Mouse (Mus musculus) kidney, postnatal 4 days (tissue): ENCODE measurements around the gene Pex1.
A peak's percentile ranks its signal among the peaks of the same experiment; 100 is the strongest.
"Not testable (repeated sequence)": the region's sequence is repeated elsewhere in the genome, so short reads cannot be mapped to it uniquely, and the experiment has no call there.

ENCODE experiments used
- DNase-seq, 2 experiments: peaks; one replicate each; pipeline ENCODE4 v3.0.0; 2021; ENCODE audit warnings: mixed read lengths in 2 of 2

Pex1 gene

GRCm38 (mm10) chr5:3595693-3596398, at the start of gene Pex1:
TSS of gene Pex1 (plus strand) at chr5:3596066.
- DNase-seq, result peak; percentile 94 to 97

DNA sequence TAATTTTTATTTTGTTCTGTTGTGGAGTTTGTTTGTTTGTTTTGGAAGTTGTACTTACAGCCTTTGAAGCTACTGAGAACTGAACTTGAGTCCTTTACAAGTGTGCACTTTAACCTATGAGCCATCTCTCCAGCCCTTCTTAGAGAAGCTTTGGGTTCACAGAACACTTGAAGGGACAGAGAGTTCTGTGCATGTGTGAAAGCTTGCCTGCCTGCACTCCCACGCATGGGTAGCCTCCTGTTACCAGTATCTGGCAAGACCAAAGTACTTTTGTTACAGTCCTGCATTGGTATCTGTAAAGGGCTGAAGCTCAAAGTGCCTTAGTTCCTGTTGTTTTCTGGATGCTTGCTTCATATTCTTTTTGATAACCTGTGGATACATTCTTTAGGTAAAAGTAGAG, 49.6 kb upstream of the Pex1 start:
- DNase-seq, result peak in 1 of 2 experiments; percentile 39

DNA sequence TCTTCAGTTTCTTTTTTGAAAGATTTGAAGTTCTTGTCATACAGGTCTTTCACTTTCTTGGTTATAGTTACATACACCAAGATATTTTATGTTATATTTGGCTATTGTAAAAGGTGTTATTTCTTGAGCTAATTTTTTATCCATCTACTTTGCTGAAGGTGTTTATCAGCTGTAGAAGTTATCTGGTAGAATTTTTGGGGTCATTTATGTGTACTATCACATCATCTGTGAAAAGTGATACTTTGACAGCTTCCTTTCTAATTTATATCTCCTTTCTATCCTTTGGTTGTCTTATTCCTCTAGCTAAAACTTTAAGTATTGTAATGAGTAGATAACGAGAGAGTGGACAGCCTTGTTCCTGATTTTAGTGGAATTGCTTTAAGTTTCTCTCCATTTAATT, 44.4 kb upstream of the Pex1 start:
- DNase-seq, result no peak

- no peak for DNase-seq
Observed at GRCm38 (mm10) chr5:3554198-3554597, 41.7 kb upstream of the Pex1 start.

- DNase-seq, result no peak
Observed at GRCm38 (mm10) chr5:3571266-3571665, 24.6 kb upstream of the Pex1 start, which contains the start of gene 1700109H08Rik. TSS of gene 1700109H08Rik (plus strand) at chr5:3571566.

GRCm38 (mm10) chr5:3574825-3575224, 21.0 kb upstream of the Pex1 start:
- DNase-seq, result no peak

DNA sequence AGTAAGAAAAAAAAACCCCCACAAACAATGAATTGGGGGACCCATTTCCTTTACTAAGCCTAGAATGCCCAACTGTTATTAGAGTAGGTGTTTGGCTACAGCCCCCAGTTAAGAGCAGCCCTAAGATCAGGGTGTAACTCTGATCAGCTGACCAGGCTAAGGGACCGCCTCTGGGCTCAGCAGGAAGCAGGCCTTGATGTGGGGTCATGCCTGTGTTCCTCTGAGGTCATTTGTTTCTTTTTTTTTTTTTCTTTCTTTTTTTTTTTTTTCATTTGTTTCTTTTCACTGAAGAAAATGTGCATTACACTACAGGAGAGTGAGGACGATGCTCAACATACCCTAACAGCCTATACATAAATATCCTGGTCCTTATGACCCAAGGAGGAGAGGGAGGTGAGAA, 17.9 kb upstream of the Pex1 start:
- DNase-seq, result no peak

DNA sequence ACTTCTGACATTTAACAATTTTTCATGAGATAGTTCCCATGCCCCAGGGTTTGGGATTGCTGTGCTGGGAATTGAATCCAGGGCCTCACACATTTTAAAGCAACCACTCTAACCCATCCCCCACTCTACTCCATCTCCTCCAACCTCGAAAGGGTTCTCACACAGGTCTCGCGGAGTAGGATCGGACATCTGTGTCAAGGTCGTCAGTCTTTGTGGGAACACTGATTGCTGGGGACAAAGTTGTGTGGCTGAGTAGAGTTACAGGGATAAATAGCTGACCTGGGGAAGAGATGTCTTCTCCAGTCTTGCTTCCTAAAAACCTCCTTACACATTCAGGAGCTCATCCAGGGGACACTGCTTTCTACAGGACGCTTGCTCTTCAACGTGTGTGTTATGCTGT, 16.8 kb upstream of the Pex1 start:
- DNase-seq, result no peak

DNA sequence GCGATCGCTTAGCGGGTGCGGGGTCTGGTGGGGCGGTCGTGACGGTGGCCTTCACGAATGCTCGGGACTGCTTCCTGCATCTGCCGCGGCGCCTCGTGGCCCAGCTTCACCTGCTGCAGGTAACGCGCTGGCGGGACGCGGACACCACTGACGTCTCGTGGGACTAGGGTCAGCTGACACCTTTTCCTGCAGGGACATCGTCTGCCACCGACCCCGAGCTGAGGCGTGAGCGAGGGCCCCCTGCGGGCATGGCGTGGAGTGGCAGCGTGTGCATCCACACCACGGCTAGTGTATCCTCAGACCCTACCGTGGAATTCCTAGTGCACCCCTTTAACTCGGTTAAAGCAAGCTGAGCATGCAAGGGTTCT, 517 bp downstream of the Pex1 start, which contains the start of gene Rbm48:
Rbm48 (minus strand) TSS at position 187 of the 368 bp plus-strand sequence.
- DNase-seq, result peak; percentile 86 to 92

- DNase-seq, result no peak
Observed at GRCm38 (mm10) chr5:3597171-3597570, 1.3 kb downstream of the Pex1 start.

DNA sequence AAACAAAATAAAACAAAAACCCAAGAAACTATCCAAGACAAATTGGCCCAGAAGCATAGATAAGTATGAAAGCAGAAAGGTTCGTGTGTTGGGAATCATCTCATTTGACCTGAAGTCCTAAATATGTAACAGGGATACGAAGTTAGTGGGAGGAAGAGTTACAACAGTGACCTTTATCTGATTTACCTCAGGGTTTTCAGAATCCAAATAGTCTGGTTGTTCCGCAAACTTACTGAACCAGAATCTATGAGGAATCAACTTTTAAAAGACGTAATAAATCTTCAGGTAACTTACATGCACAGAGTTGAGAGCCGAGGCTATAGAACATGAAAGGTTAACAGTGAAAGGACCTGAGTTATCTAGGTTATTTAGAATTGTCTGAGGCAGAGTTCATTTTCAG, 2.9 kb downstream of the Pex1 start:
- no peak for DNase-seq

- DNase-seq, result no peak
Observed at GRCm38 (mm10) chr5:3600298-3600697, 4.4 kb downstream of the Pex1 start.

DNA sequence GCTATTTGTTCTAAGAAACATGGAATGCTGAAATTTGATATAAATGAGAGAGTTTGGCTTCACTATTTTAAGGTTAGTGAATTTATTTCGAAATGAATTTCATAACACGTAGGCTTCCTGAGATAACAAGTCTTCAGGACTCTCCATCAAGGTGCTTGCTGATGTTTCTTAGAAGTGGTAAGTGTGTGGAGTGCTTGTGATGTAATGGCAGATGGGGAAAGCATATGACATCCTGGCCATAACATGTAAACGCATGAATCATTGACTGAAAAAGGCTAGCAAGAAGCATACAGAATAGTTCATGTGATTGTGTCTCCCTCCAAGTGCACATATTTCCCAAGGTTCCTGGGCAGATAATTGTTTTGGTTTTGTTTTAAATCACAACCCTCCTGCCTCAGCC, 4.9 kb downstream of the Pex1 start:
- DNase-seq, result no peak

GRCm38 (mm10) chr5:3607114-3607513, 11.2 kb downstream of the Pex1 start:
- DNase-seq, result no peak

DNA sequence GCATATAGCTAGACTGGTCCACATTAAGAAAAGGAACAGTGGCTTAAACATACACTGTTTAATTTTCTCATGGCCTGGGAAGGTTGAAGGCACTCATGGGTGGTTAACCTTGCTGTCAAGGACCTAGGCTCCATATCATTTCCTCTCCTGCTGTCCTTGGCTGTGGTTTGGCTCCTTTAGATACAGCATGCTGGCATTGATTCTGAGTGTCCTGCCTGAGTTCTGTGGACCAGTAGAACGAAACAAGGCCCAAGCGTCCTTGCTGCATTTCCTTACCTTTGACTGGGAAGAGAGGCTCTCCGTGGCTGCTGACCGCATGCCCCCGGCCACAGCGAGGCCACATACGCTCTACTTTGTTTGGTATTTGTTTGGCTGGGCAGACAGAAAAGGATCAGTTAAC, 13.4 kb downstream of the Pex1 start:
- DNase-seq, result no peak

GRCm38 (mm10) chr5:3611835-3612234, 16.0 kb downstream of the Pex1 start:
- DNase-seq, result not testable (repeated sequence)

DNA sequence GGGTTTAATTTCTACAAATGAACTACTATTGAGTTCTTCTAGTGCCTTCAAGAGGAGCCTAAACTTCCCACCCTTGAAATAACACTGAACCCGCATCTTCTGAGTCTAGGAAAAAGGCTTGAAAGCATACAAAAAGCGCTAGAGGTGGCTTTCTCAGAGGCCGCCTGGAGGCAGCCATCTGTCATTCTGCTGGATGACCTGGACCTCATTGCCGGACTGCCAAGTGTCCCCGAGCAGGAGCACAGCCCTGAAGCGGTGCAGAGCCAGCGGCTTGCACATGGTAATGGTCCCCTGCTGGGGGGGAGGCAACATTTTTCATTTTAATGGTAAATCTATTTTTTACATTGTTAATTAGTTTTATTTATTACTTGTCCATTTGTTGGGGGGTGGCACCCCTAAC, 24.6 kb downstream of the Pex1 start:
- DNase-seq, result no peak

DNA sequence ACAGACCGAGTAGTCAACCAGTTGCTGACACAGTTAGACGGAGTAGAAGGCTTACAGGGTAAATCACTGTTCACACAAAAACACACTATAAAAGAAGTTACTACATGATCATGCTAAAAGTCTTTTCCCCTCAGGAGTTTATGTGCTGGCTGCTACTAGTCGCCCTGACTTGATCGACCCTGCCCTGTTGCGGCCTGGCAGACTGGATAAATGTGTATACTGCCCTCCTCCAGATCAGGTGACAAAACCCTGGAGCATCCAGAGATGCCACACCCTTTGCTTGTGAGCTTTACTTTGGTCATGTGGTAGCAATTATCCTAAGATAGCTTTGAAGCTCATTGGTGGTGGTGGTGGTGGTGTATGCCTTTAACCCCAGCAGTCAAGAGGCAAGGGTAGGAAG, 34.2 kb downstream of the Pex1 start:
- no peak for DNase-seq

DNA sequence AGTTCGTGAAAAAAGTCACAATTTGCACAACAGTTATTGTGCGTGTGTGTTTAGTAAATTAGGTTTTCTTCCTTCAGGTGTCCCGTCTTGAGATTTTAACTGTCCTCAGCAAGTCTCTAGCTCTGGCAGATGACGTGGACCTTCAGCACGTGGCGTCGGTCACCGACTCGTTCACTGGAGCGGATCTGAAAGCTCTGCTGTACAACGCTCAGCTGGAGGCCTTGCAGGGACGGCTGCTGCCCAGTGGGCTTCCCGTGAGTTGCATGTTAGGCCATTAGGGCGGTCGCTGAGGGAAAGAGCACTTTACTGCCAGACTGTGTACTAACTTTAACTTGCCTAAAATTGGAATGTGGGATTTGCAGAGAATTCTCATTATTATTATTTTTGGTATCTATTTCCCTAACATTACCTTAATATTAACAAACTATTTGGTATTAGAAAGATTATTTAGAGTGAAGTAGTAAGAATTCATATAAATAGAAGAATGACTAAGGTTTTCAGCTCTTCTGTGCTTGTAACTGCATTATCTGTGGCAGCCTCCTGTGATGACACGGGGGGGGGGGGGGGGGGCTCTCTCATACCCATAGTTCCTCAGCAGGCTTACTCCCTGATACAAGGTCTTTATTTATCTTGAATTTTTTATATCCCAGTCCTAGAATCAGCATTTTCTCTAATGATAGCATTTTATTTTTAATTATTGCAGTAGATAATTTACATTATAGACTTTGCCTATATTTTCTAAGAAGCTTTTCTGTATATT, 35.8 kb downstream of the Pex1 start:
- DNase-seq, result peak; percentile 33 to 49

DNA sequence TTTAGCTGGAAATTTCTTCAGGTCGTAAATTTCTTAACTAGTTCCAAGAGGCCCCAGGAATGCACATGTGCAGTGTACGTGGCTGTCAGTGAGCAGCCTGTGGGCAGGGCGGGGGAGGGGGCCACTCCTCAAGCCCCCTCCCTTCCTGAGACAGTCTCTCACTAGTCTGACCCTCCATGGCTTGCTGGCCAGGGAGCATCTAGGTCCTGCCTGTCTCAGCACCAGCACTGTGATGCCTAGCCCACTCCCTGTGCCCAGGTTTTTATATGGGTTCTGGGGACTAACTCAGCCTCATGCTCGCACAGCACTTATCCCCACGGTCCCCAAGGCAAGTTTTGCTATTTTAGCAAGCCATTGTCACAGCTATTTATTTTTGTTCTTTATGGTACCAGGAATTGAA, 36.4 kb downstream of the Pex1 start:
- no peak for DNase-seq

DNA sequence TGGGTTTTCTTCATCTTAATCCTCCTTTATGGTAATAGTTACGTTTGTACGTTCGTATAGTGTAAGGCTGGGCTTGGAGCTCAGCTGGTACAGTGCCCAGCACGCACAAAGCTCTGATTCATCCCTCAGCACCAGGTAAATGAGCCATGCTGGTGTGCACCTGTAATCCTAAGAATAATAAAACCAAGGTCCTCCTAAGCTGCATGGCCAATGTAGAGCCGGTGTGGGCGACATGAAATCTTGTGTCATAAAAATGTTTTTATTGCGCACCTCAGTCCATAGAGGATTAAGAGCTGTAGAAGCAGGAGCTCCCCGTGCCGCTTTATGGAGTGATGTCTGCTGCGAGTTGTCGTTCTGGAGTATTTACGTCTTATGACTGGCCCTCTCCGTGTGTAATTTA, 37.4 kb downstream of the Pex1 start:
- DNase-seq, result no peak

GRCm38 (mm10) chr5:3633951-3634350, 38.1 kb downstream of the Pex1 start:
- DNase-seq, result peak; percentile 11 to 19

DNA sequence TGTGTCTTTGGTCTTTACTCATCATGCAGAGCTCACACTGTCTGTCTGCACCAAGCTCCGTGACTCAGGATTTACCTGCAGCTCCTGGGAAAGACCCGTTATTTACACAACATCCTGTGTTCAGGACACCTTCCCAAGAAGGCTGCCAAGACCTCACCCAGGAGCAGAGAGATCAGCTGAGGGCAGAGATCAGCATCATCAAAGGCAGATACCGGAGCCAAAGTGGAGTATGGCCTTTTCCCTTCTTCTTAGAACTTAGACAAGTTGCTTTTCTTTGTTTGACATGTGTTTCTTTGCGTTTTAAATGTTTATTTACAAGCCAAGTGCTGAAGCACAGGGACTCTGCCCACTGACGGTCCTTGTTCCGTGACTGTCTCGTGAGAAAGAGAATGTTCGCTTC, 39.4 kb downstream of the Pex1 start:
- no peak for DNase-seq

GRCm38 (mm10) chr5:3644621-3645020, 48.8 kb downstream of the Pex1 start:
- no peak for DNase-seq
